Mouse (Mus musculus): ENCODE data around the gene Oxct1.

DNA sequence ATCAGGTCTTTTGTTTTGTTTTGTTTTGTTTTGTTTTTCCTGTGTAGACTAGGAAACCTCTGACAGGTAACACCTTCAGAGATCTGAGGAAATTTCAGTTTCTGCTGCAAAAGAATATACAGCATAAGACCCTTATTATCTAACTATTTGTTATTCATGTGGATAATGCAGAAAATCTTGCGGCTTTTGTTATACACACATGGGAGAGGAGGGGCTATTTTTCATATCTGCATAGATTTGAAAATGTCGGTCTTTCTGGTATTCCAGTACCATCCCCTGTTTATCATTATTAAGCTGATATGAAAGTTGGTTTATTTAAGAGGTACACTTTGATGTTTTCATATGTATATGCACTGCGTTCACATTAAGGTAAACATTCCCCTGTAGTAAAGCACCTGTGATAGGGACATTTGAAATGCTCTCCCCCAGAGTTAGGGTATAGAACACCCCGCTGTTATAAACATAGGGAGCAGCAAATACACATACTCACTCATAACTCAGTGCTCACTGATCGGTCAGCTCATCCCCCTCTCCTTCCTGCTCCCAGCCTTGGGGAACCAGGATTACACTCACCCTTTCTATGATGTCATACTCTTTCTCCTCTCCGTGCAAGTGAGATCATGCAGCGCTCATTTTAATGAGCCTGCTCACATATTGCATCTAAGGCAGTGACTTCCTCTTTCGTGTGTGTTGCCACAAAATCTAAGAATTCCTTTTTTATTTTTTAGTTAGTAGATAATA, 122.6 kb downstream of the Oxct1 start:
- TF ChIP-seq CTCF (IDR thresholded peaks at IDR 0.05; ENCODE audit: low read depth): no peak
- TF ChIP-seq EP300 (IDR thresholded peaks at IDR 0.05; ENCODE audit: low read depth): no peak
